Comparison of ENCODE assay signal across 8 mouse cellular contexts in genomic region chr7:116161544-116161943, GRCm38 (mm10).
A peak's percentile ranks its signal among the peaks of the same experiment; 100 is the strongest.
DNase-seq lines count a peak whose midpoint lies in the region; ATAC-seq and TF ChIP-seq lines count a peak whose summit lies in the region.

No protein-coding gene starts in this region.

- CTCF ChIA-PET in Patski (lab: Charles Lee) = interaction anchor here (0.7 to 1.6 kb wide), 6 partner anchors 9 to 162 kb away, joined by 3 to 5 read pairs (median 4); no protein-coding TSS in a partner anchor

- peak; percentile 40 for ATAC-seq in Patski
- ATAC-seq in hematopoietic stem cell, adult 5-6 weeks (replicated peaks in 1 of 2; ENCODE audit: insufficient read depth in 1 of 2, low FRiP score in 2 of 2, low TSS enrichment in 1 of 2, low read depth in 1 of 2, poor library complexity in 2 of 2, severe bottlenecking in 2 of 2) = peak; percentile 37 to 59; a peak in 1 of 4 replicates
- ATAC-seq in midbrain, embryonic 14.5 days (ENCODE audit: low FRiP score, low TSS enrichment) = peak; percentile 73; the same call in 1 of the 2 replicates

- no peak overlapping the region for H3K9ac ChIP-seq in midbrain, embryonic 14.5 days (replicated peaks; ENCODE audit: low read length)

- H3K27ac ChIP-seq in cortical plate, adult 2 months (ENCODE audit: insufficient read depth, low read length) = no peak overlapping the region
- H3K27ac ChIP-seq in midbrain, embryonic 14.5 days (replicated peaks; ENCODE audit: low read depth, low read length) = no peak overlapping the region

- POLR2A ChIA-PET in Patski (lab: Charles Lee) = no interaction called here

- peak; percentile 29 for DNase-seq in kidney, adult 18-20 months
- no peak for DNase-seq in kidney, adult 11 months
- DNase-seq in Patski (ENCODE audit: low read depth, low spot score) = peak; percentile 7
- peak; percentile 45 to 52 for DNase-seq in left cerebral cortex, postnatal 14 days (ENCODE audit: low spot score in 2 of 2)
- DNase-seq in midbrain, embryonic 14.5 days = peak; percentile 86
- DNase-seq in thymus, postnatal 14 days = peak; percentile 38

- no peak overlapping the region for H3K4me3 ChIP-seq in cortical plate, adult 2 months (ENCODE audit: insufficient read depth, low read length)
- no peak overlapping the region for H3K4me3 ChIP-seq in midbrain, embryonic 14.5 days (replicated peaks; ENCODE audit: low read depth, low read length)

- H3K27me3 ChIP-seq in Patski = no peaks in the 10 kb centered on the region
- no peaks in the 10 kb centered on the region for H3K27me3 ChIP-seq in midbrain, embryonic 14.5 days (ENCODE audit: control insufficient read depth, insufficient read depth, low read length)

- H3K4me2 ChIP-seq in midbrain, embryonic 14.5 days (ENCODE audit: low read length) = no peak overlapping the region

- TF ChIP-seq CTCF in Patski (IDR thresholded peaks at IDR 0.05) = peak; percentile 76
- peak; percentile 93 for TF ChIP-seq CTCF in cortical plate, adult 2 months (IDR thresholded peaks at IDR 0.05; ENCODE audit: extremely low read depth, insufficient read depth, low read length)

- no peak for TF ChIP-seq POLR2A in cortical plate, adult 2 months (IDR thresholded peaks at IDR 0.05; ENCODE audit: extremely low read depth, insufficient read depth, low read length)

- no peaks in the 10 kb centered on the region for H3K9me3 ChIP-seq in midbrain, embryonic 14.5 days (ENCODE audit: control insufficient read depth, low read length)

- H3K36me3 ChIP-seq in midbrain, embryonic 14.5 days (ENCODE audit: control insufficient read depth, insufficient read depth, low read length) = peaks cover 10% of the 10 kb centered on the region; the same call in 1 of the 2 replicates

- no peaks in the 10 kb centered on the region for H3K4me1 ChIP-seq in cortical plate, adult 2 months (ENCODE audit: control insufficient read depth, insufficient read depth, low read length)
- no peaks in the 10 kb centered on the region for H3K4me1 ChIP-seq in midbrain, embryonic 14.5 days (ENCODE audit: control insufficient read depth, insufficient read depth, low read length)

- 25% methylated on average over 5 of the region's 5 CpGs for WGBS in midbrain, embryonic 14.5 days

- intact Hi-C loops in left cerebral cortex, postnatal 14 days (cut with DNase I) = loop anchor here (5.0 kb wide), 1 partner anchor 76 kb away; no protein-coding TSS in a partner anchor

- in situ Hi-C loops in Patski (cut with MboI; ENCODE audit: low pct_unique_long_range_greater_than_20kb) = loop anchor here (10.0 kb wide), 1 partner anchor 163 kb away; no protein-coding TSS in a partner anchor
